8 mouse cellular contexts compared by ENCODE assay signal in the genomic region with DNA sequence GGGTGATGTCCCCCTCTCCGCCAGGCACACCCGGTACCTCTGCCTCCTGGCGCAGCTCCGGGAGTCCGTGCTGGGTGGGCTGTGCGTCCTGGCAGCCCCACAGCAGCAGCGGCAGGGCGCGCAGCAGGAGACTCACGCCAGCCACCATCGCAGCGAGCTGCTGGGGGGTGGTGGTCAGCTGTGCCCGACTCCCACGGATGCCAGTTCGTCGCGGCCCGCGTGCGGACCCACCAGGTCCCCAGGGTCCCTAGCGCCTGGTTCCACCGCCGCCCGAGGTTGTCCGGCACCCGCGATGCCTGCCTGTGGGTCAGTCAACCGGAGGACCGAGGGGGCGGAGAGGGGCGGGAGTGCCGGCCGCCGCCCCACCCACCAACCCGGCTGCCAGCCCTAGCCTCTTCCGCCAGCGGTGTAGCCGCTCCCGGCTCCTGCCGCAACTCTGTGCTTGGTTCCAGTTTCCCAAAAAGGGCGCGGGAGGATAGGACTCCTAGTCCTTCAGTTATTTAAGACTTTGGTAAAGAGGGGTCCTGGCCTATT. TPM values are rescaled to one million over a fixed set of nuclear protein-coding genes. Genes with fewer than 3 reads are reported as not detected.
DNase-seq lines count a peak whose midpoint lies in the region; ATAC-seq and TF ChIP-seq lines count a peak whose summit lies in the region.

Gene Mmp28, minus strand, starts transcription at position 361 of the 534 bp plus-strand sequence.

- H3K9me3 ChIP-seq in ES-Bruce4 (replicated peaks; ENCODE audit: control insufficient read depth, insufficient read depth, low read length, poor library complexity, severe bottlenecking) = no peaks in the 10 kb centered on the region
- H3K9me3 ChIP-seq in forebrain, embryonic 11.5 days (ENCODE audit: control insufficient read depth, low read length) = no peaks in the 10 kb centered on the region

- under 1% methylated on average over 41 of the region's 42 CpGs for whole genome bisulfite sequencing in forebrain, embryonic 11.5 days

- H3K4me2 ChIP-seq in forebrain, embryonic 11.5 days (ENCODE audit: low read depth, low read length, severe bottlenecking) = peak within 1 kb of the TSS; percentile 98

- H3K27ac ChIP-seq in ES-Bruce4 (ENCODE audit: insufficient read depth, low read length) = no peak within 1 kb of the TSS
- H3K27ac ChIP-seq in forebrain, embryonic 11.5 days (ENCODE audit: low read depth, low read length) = no peak within 1 kb of the TSS

- TF ChIP-seq POLR2A in ES-Bruce4 (IDR thresholded peaks at IDR 0.05; ENCODE audit: insufficient read depth, low read length) = no peak

- intact Hi-C loops in heart, postnatal 14 days (cut with DNase I) = no loop called here

- H3K9ac ChIP-seq in ES-Bruce4 (ENCODE audit: low read depth, poor library complexity, severe bottlenecking) = peak within 1 kb of the TSS; percentile 42
- H3K9ac ChIP-seq in forebrain, embryonic 11.5 days (ENCODE audit: low read length) = peak within 1 kb of the TSS; percentile 66

- H3K27me3 ChIP-seq in ES-Bruce4 (ENCODE audit: control insufficient read depth, insufficient read depth, low read length, poor library complexity, severe bottlenecking) = peaks cover 3% of the 10 kb centered on the region; the same call in 1 of the 2 replicates
- H3K27me3 ChIP-seq in forebrain, embryonic 11.5 days (ENCODE audit: control insufficient read depth, insufficient read depth, low read length) = peaks cover 21% of the 10 kb centered on the region

- TF ChIP-seq EP300 in ES-Bruce4 (IDR thresholded peaks at IDR 0.05; ENCODE audit: insufficient read depth, low read depth, low read length) = no peak

- ATAC-seq in forebrain, embryonic 11.5 days (replicated peaks; ENCODE audit: low FRiP score) = no peak
- peak; percentile 45; the same call in 1 of the 2 replicates for ATAC-seq in megakaryocyte progenitor cell, adult 5-6 weeks (replicated peaks; ENCODE audit: poor library complexity)

- TF ChIP-seq CTCF in ES-Bruce4 (IDR thresholded peaks at IDR 0.05; ENCODE audit: low read depth, low read length) = no peak

- H3K4me3 ChIP-seq in ES-Bruce4 (ENCODE audit: low read depth, low read length) = peak within 1 kb of the TSS; percentile 63
- peak within 1 kb of the TSS; percentile 52 for H3K4me3 ChIP-seq in forebrain, embryonic 11.5 days (ENCODE audit: low read depth, low read length)

- H3K4me1 ChIP-seq in ES-Bruce4 (ENCODE audit: control insufficient read depth, insufficient read depth, low read length) = peaks cover 2% of the 10 kb centered on the region
- peaks cover 3% of the 10 kb centered on the region; the same call in 1 of the 2 replicates for H3K4me1 ChIP-seq in forebrain, embryonic 11.5 days (replicated peaks; ENCODE audit: control insufficient read depth, insufficient read depth, low read length)

- H3K36me3 ChIP-seq in ES-Bruce4 (ENCODE audit: control insufficient read depth, insufficient read depth, low read length, poor library complexity, severe bottlenecking) = no peaks in the 10 kb centered on the region
- H3K36me3 ChIP-seq in forebrain, embryonic 11.5 days (ENCODE audit: control insufficient read depth, insufficient read depth, low read length) = no peaks in the 10 kb centered on the region

- DNase-seq in adrenal gland, adult 2 months = peak; percentile 89
- DNase-seq in forebrain, embryonic 11.5 days (ENCODE audit: low spot score) = peak; percentile 72
- peak; percentile 79 to 81 for DNase-seq in heart, postnatal 14 days
- DNase-seq in kidney, postnatal 4 days = peak; percentile 73 to 82
- DNase-seq in urinary bladder, postnatal 14 days (ENCODE audit: low spot score) = peak; percentile 73
- DNase-seq in T-cell, adult 2 months (ENCODE audit: low spot score) = no peak

RNA-seq across cellular contexts. Expression of gene Mmp28, which starts in this region (rescaled TPM):
- polyA plus RNA-seq in ES-Bruce4 (2011; ENCODE audit: insufficient read depth, insufficient read length, low read depth, missing spikeins) = 0.26 and 0.52 TPM in 2 replicates
- total RNA-seq in adrenal gland, adult 2 months (2021) = 10 to 100 TPM in 1 of 2 experiments, 1 to 10 TPM in 1; 8.7 to 22.6 TPM
- polyA plus RNA-seq in adrenal gland, adult 2 months (2012; rRNA removed) = 24.2 and 27.2 TPM in 2 replicates
- 1.9 and 2.1 TPM in 2 replicates for polyA plus RNA-seq in forebrain, embryonic 11.5 days (2014; fragmentation: Nextera tagmentation; extraction: Ambion mirVana)
- 1 to 10 TPM; 7.6 to 9.6 TPM for total RNA-seq in heart, postnatal 14 days (2021)
- total RNA-seq in megakaryocyte progenitor cell, adult 5-6 weeks (2015) = 4.7 and 7.2 TPM in 2 replicates
- 3.4 and 5.0 TPM in 2 replicates for total RNA-seq in megakaryocyte progenitor cell, adult 5-6 weeks (2017)
